Mouse (Mus musculus): ENCODE measurements around the gene Tmem212. TPM values are rescaled to one million over a fixed set of nuclear protein-coding genes. Genes with fewer than 3 reads are reported as not detected.
"Not testable (repeated sequence)": the region's sequence is repeated elsewhere in the genome, so short reads cannot be mapped to it uniquely, and the experiment has no call there.

The Tmem212 gene
- 0.17 and 0.32 TPM in 2 replicates for polyA plus RNA-seq (2012; rRNA removed)

DNA sequence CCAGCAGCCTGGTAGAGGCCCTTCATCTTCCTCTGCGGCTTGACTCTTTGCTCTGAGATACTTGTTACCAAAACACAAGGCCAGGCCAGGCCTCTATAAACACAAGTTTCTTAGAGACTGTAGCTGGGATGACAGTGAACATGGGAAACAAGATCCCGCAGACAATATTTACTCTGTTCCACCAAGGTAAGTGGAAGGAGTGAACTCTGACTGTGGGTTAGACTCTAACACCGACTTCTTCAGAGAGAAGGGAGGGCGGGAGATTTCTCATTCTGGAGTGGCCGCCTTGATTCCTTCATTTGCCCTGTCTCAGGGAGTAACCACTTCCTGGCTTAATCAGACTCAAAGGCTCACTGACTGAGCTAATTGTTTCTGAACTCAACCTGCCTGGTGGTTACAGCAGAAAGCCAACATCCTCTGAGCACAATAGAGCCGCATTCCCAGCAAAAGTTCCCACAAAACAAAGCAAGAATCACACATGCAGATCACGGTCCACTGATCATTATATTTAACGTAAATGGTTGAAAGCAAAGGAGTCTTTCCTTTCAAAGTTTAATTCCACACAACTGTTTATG lies at the start of gene Tmem212:
Gene Tmem212, minus strand, starts transcription at position 51 of the 575 bp plus-strand sequence.
- TF ChIP-seq CTCF (IDR thresholded peaks at IDR 0.05; ENCODE audit: control insufficient read depth, insufficient read depth, insufficient replicate concordance, low read depth, low read length) (no peak), POLR2A (IDR thresholded peaks at IDR 0.05; ENCODE audit: control insufficient read depth, low read depth, low read length) (no peak)
- H3K27ac ChIP-seq (ENCODE audit: control insufficient read depth, insufficient read depth, low read depth, low read length): no peak within 1 kb of the TSS
- H3K36me3 ChIP-seq (ENCODE audit: control insufficient read depth, insufficient read depth, low read length): no peaks in the 10 kb centered on the region
- H3K27me3 ChIP-seq (ENCODE audit: control insufficient read depth, insufficient read depth, low read length): no peaks in the 10 kb centered on the region
- H3K4me1 ChIP-seq (ENCODE audit: control insufficient read depth, insufficient read depth, low read length): no peaks in the 10 kb centered on the region
- no peak within 1 kb of the TSS for H3K4me3 ChIP-seq (ENCODE audit: control insufficient read depth, low read depth, low read length)

DNA sequence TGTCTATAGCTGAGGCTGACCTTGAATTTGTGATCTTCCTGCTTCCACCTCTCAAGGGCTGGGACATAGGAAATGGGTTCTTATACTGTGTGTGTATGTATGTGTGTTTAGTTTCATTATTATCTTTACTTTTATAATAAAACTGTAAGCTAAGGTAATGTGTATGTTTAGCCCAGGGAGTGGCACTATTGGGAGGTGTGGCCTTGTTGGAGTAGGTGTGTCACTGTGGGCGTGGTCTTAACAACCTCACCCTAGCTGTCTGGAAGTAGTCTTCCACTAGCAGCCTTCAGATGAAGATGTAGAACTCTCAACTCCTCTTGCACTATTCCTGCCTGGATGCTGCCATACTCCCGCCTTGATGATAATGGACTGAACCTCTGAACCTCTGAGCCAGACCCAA lies 49.2 kb upstream of the Tmem212 start:
- H3K27me3 ChIP-seq (ENCODE audit: control insufficient read depth, insufficient read depth, low read length); H3K4me3 ChIP-seq (ENCODE audit: control insufficient read depth, low read depth, low read length); H3K27ac ChIP-seq (ENCODE audit: control insufficient read depth, insufficient read depth, low read depth, low read length); H3K4me1 ChIP-seq (ENCODE audit: control insufficient read depth, insufficient read depth, low read length); H3K36me3 ChIP-seq (ENCODE audit: control insufficient read depth, insufficient read depth, low read length): not testable (repeated sequence)

DNA sequence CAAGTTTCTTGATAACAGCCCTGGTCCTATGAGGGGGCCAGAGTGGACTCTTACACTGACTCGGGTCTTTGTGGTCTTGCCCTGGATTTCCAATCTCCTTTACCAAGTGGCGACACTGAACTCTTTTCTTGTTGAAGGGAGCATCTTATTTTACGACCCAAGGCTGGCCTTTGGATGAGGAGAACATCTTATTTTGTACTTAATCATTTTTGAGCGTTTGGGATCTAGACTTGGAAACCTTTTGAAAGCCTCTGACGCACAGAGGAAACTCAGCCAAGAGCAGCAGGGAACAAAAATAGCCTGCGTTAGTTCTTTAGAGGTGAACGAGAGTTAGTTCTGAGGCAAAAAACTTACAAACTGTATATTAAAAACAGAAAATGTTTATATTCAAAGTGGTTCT lies 46.8 kb upstream of the Tmem212 start:
- Histone ChIP-seq H3K36me3 (ENCODE audit: control insufficient read depth, insufficient read depth, low read length) (no peaks in the 10 kb centered on the region), H3K4me1 (ENCODE audit: control insufficient read depth, insufficient read depth, low read length) (peaks cover 11% of the 10 kb centered on the region), H3K27ac (ENCODE audit: control insufficient read depth, insufficient read depth, low read depth, low read length) (0 out of 2 replicates have a peak overlapping the region, but pooled peaks have one; percentile 3), H3K4me3 (ENCODE audit: control insufficient read depth, low read depth, low read length) (no peak overlapping the region), H3K27me3 (ENCODE audit: control insufficient read depth, insufficient read depth, low read length) (no peaks in the 10 kb centered on the region)
- TF ChIP-seq POLR2A (IDR thresholded peaks at IDR 0.05; ENCODE audit: control insufficient read depth, low read depth, low read length) (no peak), CTCF (IDR thresholded peaks at IDR 0.05; ENCODE audit: control insufficient read depth, insufficient read depth, insufficient replicate concordance, low read depth, low read length) (no peak)

DNA sequence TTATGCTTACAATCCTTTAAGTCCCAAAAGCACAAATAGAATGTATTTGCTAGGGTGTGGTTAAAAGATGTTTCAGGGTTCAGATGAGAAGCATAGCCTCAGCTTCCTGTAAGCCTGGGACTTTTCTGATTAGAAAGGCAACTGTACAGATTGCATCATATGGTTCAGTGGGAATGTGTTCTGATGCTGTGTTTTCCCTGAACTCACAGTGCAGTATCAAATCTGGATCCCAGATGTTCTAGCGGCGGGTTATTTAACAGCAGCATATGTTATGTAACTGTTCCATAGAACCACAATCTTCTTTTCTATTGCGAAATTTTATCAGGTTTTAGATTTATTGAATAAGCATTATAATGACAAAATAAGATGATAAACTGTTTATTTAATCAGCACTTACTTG lies 45.5 kb upstream of the Tmem212 start:
- Histone ChIP-seq H3K4me3 (ENCODE audit: control insufficient read depth, low read depth, low read length) (no peak overlapping the region), H3K27ac (ENCODE audit: control insufficient read depth, insufficient read depth, low read depth, low read length) (no peak overlapping the region), H3K4me1 (ENCODE audit: control insufficient read depth, insufficient read depth, low read length) (peaks cover 12% of the 10 kb centered on the region), H3K27me3 (ENCODE audit: control insufficient read depth, insufficient read depth, low read length) (no peaks in the 10 kb centered on the region; the same call in 1 of the 2 replicates), H3K36me3 (ENCODE audit: control insufficient read depth, insufficient read depth, low read length) (no peaks in the 10 kb centered on the region)
- TF ChIP-seq POLR2A (IDR thresholded peaks at IDR 0.05; ENCODE audit: control insufficient read depth, low read depth, low read length): no peak
- TF ChIP-seq CTCF (IDR thresholded peaks at IDR 0.05; ENCODE audit: control insufficient read depth, insufficient read depth, insufficient replicate concordance, low read depth, low read length): no peak

DNA sequence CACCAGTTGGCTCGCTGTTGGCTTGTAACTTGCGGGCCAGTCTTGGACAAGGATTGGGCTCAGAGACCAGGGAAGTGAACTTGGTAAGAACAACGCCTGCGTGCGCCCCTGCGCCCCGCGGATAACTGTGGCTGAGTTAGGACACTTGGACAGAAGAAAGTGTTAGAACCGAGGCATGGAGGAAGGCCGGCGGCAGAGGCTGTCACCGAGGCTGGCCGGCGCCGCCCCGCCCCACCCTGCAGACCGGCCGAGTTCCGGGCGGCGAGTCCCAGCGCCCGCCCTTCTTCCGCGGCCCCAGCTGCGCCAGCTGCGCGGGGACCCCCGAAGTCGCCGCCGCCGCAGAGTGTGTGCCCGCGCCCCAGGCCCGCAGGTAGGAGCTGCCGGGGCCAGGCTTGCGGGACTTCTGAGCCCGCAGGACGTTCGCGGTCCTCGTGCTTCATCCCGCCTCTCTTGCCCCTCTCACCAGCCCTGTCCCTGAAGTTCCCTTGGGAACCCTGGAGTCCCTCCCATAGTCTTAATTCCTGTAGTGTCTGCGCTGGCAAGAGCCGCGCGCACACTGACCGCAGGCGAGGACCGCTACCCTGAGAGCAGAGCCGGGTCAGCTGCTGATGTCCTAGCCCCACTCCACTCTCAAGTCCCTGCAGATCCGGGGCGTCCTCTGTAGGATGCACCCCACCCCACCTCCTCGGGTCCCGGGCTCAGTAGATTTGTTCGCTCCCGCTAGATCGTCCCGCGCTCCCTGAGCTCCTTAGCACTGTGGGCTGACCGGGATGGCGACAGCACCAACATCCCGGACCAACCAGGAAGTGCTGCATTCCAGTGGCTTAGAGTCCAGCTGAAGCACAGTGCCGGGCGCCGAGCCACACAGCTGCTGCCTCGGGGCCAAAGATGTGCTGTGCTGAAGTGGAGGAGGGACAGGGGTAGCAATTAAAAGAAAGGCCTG lies 42.5 kb upstream of the Tmem212 start, which contains the start of gene Pld1:
Gene Pld1, plus strand, starts transcription at position 315 of the 943 bp plus-strand sequence.
- Histone ChIP-seq H3K27ac (ENCODE audit: control insufficient read depth, insufficient read depth, low read depth, low read length) (peak within 1 kb of the TSS; percentile 46), H3K4me3 (ENCODE audit: control insufficient read depth, low read depth, low read length) (peak within 1 kb of the TSS; percentile 69)
- no peak for TF ChIP-seq CTCF (IDR thresholded peaks at IDR 0.05; ENCODE audit: control insufficient read depth, insufficient read depth, insufficient replicate concordance, low read depth, low read length)
- 0 out of 2 replicates have a peak, but pooled peaks have one; percentile 20 for TF ChIP-seq POLR2A (IDR thresholded peaks at IDR 0.05; ENCODE audit: control insufficient read depth, low read depth, low read length)

DNA sequence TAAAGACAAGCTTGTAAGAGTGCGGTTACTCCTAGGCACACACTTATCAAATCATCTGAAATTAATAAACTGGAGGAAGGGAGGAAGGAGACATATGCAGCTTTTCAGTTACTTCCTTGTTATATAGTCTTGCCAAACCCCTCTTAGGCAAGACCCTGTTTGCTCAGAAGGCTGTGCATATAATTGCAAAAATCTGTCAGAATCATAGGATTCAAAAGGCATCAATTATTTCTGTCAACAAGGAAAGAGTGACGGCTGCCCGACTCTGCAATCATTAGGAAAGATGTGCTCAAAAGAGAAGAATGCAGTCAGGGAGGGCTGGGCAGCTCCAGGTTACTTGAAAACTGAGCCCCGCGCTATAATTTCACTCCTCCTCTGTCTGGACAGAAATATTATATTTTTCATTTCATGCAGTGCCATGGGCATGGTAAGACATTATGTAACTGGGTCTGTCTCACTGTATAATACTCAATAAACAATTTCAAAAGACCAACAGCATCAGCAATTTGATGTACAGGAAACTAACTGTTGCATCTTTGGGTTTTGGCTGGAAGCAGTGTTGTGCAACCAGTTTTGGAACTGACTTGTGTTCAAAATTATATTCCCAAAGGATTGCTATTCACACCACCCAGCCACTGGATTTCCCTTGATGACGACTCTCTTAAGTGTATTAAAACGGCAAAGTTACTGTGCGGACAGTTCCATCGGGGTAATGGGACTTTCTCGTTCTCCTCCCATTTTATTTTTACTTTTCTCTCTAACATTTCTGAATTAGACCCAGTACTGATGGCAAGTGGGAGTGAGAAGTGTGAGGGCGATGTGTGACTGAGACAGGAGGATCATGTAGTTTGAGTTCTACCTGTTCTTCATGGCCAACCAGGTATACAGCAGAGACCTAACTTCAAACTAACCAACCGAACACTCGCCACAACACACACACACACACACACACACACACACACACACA lies 41.3 kb upstream of the Tmem212 start:
- Histone ChIP-seq H3K36me3 (ENCODE audit: control insufficient read depth, insufficient read depth, low read length) (no peaks in the 10 kb centered on the region), H3K27me3 (ENCODE audit: control insufficient read depth, insufficient read depth, low read length) (no peaks in the 10 kb centered on the region; the same call in 1 of the 2 replicates), H3K27ac (ENCODE audit: control insufficient read depth, insufficient read depth, low read depth, low read length) (no peak overlapping the region), H3K4me1 (ENCODE audit: control insufficient read depth, insufficient read depth, low read length) (peaks cover 12% of the 10 kb centered on the region), H3K4me3 (ENCODE audit: control insufficient read depth, low read depth, low read length) (no peak overlapping the region)
- TF ChIP-seq CTCF (IDR thresholded peaks at IDR 0.05; ENCODE audit: control insufficient read depth, insufficient read depth, insufficient replicate concordance, low read depth, low read length) (no peak), POLR2A (IDR thresholded peaks at IDR 0.05; ENCODE audit: control insufficient read depth, low read depth, low read length) (no peak)

More for the DNA sequence above, 42.5 kb upstream of the Tmem212 start, which contains the start of gene Pld1:
- no peaks in the 10 kb centered on the region; the same call in 1 of the 2 replicates for H3K27me3 ChIP-seq (ENCODE audit: control insufficient read depth, insufficient read depth, low read length)
- H3K4me1 ChIP-seq (ENCODE audit: control insufficient read depth, insufficient read depth, low read length): peaks cover 12% of the 10 kb centered on the region
- H3K36me3 ChIP-seq (ENCODE audit: control insufficient read depth, insufficient read depth, low read length): no peaks in the 10 kb centered on the region
